Mouse (Mus musculus) forebrain, embryonic 16.5 days (tissue): ENCODE results near the gene Borcs6. TPM values are rescaled to one million over a fixed set of nuclear protein-coding genes. Genes with fewer than 3 reads are reported as not detected.

Experiments
- ATAC-seq: fragments of 200-750 bp; cut with Nextera tagmentation; 2 replicates; pipeline ENCODE4 v1.8.0; 2017; ENCODE audit warnings: mild to moderate bottlenecking, moderate library complexity
- H3K27ac ChIP-seq: fragments of 300-500 bp; sonication (generic); 2 replicates; pipeline ENCODE4 v1.5.1; 2014; ENCODE audit warnings: low read length, control low read depth
- H3K27me3 ChIP-seq: fragments of 300-500 bp; sonication (generic); replicated peaks from 2 replicates; pipeline ENCODE4 v1.6.1; 2014; ENCODE audit warnings: low read length; ENCODE audit not compliant: control insufficient read depth, insufficient read depth
- H3K36me3 ChIP-seq: fragments of 300-500 bp; sonication (generic); 2 replicates; pipeline ENCODE4 v1.6.1; 2014; ENCODE audit not compliant: control insufficient read depth, insufficient read depth
- H3K4me1 ChIP-seq: fragments of 300-500 bp; sonication (generic); replicated peaks from 2 replicates; pipeline ENCODE4 v1.6.1; 2014; ENCODE audit warnings: low read length; ENCODE audit not compliant: control insufficient read depth, insufficient read depth
- H3K4me2 ChIP-seq: fragments of 300-500 bp; sonication (generic); 2 replicates; pipeline ENCODE4 v1.6.1; 2014; ENCODE audit warnings: mild to moderate bottlenecking, low read length, control low read depth
- H3K4me3 ChIP-seq: fragments of 300-500 bp; sonication (generic); replicated peaks from 2 replicates; pipeline ENCODE4 v1.5.1; 2014; ENCODE audit warnings: mild to moderate bottlenecking, low read length, control low read depth
- H3K9ac ChIP-seq: fragments of 300-500 bp; sonication (generic); replicated peaks from 2 replicates; pipeline ENCODE4 v1.6.1; 2014; ENCODE audit warnings: low read depth, low read length, control low read depth
- H3K9me3 ChIP-seq: fragments of 300-500 bp; sonication (generic); 2 replicates; pipeline ENCODE4 v1.6.1; 2016; ENCODE audit warnings: low read length; ENCODE audit not compliant: control insufficient read depth
- WGBS: fragments of 180-500 bp; shearing (Covaris S2); extraction: QIAGEN DNeasy Blood & Tissue Kit; methylation state at CpG from one replicate; pipeline ENCODE4 v1.1.7; 2014; 5-methylcytosine and 5-hydroxymethylcytosine counted together
- polyA plus RNA-seq: library from polyadenylated mRNA; unstranded; fragments of >200 nt; fragmentation: Nextera tagmentation; extraction: Ambion mirVana; gene quantifications from 2 replicates; pipeline ENCODE4 v1.2.1, GENCODE M21; 2015

The Borcs6 gene
- polyA plus RNA-seq, 1 experiment from 2014 or later = 11.4 TPM

DNA sequence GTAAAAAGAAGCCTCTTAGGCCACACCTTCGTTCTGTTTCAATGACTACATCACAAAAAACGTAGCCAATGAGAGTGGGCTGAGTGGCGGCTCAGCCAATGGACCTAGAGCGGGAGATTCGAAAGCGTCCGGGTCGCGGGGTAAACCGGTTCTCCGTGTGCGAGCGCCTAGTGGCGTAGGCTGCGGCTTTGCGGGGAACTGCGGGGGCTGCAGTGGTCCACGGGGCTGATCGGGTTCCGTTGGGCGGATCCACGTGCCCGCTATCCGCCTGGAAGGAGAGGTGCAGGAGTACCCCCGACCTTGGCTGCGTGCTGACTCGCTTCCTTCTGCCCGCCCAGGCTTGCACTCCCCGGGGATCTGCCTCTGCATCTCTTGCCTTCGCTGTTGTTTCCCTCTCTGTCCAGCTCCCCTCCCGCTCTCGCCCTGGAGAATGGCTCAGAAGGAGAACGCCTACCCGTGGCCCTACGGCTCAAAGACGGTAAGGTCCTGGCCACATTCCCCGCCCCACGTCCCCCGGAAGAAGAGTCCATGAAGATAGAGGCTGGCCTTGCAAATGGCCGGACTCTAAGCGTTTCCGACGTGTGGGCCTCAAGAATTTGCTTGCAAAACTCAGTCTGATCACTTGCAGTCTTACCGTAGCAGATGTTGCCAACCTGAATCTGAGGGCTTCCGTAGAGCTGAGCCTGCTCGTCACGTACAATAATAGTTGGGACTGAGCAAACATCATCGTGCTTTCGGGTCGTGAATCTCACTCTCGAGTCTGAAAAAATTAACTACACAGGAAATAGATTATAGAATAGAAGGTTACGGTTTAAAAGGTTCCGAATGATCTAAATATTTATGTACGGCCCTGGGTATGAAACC, 13.8 kb upstream of the Borcs6 start, which contains the start of gene Aurkb:
Gene Aurkb, plus strand, starts transcription at position 117 of the 864 bp plus-strand sequence.
- peak within 1 kb of the TSS; percentile 57 for H3K9ac ChIP-seq
- ATAC-seq = peak; percentile 77
- under 1% methylated on average over 54 of the region's 54 CpGs for WGBS

DNA sequence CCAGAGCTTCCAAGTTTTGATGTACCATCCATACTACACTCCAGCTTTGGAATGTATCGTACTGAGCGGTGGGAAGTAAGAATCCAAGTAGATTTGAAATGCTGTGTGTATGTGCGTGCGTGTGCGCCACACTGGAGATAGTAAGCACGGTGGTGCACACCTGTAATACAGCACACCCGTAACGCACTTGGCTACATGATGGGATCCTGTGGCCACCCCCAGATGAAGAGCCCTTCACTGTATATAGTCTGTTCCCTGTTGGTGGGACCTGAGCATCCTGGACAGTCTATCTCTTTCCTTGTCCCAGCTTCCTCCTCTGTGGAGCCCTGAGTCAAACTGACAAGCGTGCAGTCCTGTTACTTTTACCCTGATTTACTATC, 13.1 kb upstream of the Borcs6 start:
- Histone ChIP-seq H3K4me2 (peak overlapping the region; percentile 96), H3K9me3 (no peaks in the 10 kb centered on the region), H3K27ac (no peak overlapping the region), H3K9ac (peak overlapping the region; percentile 42), H3K27me3 (no peaks in the 10 kb centered on the region), H3K4me3 (peak overlapping the region; percentile 65), H3K36me3 (no peaks in the 10 kb centered on the region), H3K4me1 (peaks cover 15% of the 10 kb centered on the region)
- ATAC-seq = no peak
- WGBS = 15% methylated on average over 9 of the region's 9 CpGs

More for the DNA sequence above, 13.8 kb upstream of the Borcs6 start, which contains the start of gene Aurkb:
- Histone ChIP-seq H3K27me3 (no peaks in the 10 kb centered on the region), H3K4me3 (peak within 1 kb of the TSS; percentile 65), H3K4me1 (peaks cover 15% of the 10 kb centered on the region), H3K4me2 (peak within 1 kb of the TSS; percentile 96), H3K9me3 (no peaks in the 10 kb centered on the region), H3K36me3 (no peaks in the 10 kb centered on the region), H3K27ac (peak within 1 kb of the TSS; percentile 35; the same call in 1 of the 2 replicates)

DNA sequence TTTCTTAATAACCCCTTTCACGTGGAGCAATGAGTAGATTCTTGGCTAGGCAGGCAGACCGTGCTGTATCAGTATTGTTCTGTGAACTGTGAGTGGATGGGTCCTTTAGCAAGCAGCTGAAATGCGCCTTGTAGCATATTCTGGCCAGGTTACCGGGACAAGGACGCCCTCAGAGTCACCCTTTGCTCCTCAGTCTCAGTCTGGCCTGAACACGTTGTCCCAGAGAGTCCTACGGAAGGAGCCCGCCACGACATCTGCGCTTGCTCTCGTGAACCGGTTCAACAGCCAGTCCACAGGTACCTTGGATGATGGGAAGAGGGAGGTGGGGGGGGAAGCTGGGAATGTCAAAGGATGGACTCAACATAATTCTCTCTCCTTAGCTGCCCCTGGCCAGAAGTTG, 11.9 kb upstream of the Borcs6 start:
- H3K9ac ChIP-seq = no peak overlapping the region
- peak overlapping the region; percentile 14; the same call in 1 of the 2 replicates for H3K4me2 ChIP-seq
- WGBS = 87% methylated on average over 12 of the region's 12 CpGs

DNA sequence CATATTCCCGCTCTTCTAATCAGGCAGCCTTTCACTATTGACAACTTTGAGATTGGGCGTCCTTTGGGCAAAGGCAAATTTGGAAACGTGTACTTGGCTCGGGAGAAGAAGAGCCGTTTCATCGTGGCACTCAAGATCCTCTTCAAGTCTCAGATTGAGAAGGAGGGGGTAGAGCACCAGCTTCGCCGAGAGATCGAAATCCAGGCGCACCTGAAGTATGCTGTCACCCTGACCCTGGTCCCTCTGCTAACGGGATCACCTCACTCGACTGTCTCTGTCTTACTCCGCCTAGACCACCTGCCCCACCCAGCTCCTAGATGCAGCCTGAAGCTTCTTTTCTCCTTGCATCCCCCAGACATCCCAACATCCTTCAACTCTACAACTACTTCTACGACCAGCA, 11.4 kb upstream of the Borcs6 start:
- Histone ChIP-seq H3K4me2 (no peak overlapping the region), H3K27me3 (no peaks in the 10 kb centered on the region), H3K36me3 (no peaks in the 10 kb centered on the region), H3K27ac (no peak overlapping the region), H3K9me3 (no peaks in the 10 kb centered on the region), H3K4me1 (peaks cover 15% of the 10 kb centered on the region), H3K4me3 (no peak overlapping the region), H3K9ac (no peak overlapping the region)
- 91% methylated on average over 14 of the region's 14 CpGs for WGBS
- no peak for ATAC-seq

More for the DNA sequence above, 11.9 kb upstream of the Borcs6 start:
- no peak overlapping the region for H3K4me3 ChIP-seq
- H3K4me1 ChIP-seq = peaks cover 15% of the 10 kb centered on the region
- H3K27me3 ChIP-seq = no peaks in the 10 kb centered on the region
- H3K9me3 ChIP-seq = no peaks in the 10 kb centered on the region
- ATAC-seq = no peak
- no peaks in the 10 kb centered on the region for H3K36me3 ChIP-seq
- H3K27ac ChIP-seq = no peak overlapping the region

DNA sequence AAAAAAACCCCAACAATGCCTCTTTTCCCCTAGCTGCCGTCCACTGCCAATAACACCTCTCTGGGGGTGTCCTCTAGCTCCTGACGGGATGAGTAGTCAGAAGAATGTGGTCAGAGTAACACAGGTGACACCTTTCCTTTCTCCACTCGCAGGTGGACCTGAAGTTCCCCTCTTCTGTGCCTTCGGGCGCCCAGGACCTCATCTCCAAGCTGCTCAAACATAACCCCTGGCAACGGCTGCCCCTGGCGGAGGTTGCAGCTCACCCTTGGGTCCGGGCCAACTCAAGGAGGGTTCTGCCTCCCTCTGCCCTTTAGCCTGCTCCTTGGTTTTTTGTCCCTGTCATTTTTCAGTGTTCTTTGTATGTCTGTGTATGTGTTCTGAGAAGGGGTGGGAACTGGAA, 8.8 kb upstream of the Borcs6 start:
- no peak overlapping the region for H3K27ac ChIP-seq
- H3K4me1 ChIP-seq = peaks cover 14% of the 10 kb centered on the region
- 84% methylated on average over 8 of the region's 8 CpGs for WGBS
- H3K4me3 ChIP-seq = no peak overlapping the region
- H3K9ac ChIP-seq = no peak overlapping the region
- no peak for ATAC-seq
- H3K9me3 ChIP-seq = no peaks in the 10 kb centered on the region
- H3K27me3 ChIP-seq = no peaks in the 10 kb centered on the region
- no peaks in the 10 kb centered on the region for H3K36me3 ChIP-seq
- H3K4me2 ChIP-seq = no peak overlapping the region

DNA sequence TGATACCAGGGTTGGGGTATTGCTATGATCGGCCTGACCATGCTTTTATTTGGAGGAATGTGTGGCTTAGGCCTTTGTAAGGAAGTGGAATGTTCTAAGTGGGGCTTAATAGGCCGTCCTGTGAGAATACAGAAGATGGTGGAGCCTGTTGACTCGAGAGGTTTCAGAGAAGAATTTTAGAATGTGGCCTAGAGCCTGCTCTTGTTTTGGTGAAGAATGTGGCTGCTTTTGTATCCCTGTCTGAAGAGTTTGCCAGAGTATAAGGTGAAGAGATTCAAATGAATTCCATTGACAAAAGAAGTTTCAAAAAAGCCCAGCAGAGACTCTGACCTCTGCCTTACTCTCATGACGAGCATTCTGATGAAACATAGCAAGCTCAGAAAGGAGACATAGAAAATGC, 7.7 kb upstream of the Borcs6 start:
- no peak for ATAC-seq
- 56% methylated on average over 4 of the region's 4 CpGs for WGBS

DNA sequence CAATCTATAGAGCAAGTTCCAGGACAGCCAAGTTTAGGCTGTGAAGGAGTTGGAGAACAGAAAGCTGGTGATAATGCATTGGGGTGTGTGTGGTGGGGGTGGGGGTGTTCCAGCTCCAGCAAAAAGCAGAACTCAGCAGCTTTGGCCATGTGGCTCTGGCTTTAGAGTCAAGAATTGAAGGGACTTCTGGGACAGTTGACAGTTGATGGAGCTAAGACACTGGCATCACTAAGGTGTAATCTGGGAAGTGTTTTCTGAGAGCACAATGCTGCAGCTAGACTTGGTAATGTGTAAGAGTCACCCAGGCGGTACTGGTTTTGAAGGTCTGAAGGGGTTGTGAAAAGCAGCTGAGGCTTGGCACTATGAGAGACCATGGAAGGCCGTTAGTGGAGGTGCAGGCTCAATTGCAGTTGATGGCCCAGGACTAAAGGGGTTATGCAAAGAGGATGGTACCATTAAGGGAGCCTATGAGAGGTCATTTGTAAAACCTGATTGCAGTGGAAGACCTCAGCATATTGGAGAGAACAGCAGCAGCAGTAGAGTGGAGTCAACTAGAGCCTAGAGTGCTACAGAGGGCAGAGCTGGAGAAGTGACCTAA, 6.6 kb upstream of the Borcs6 start:
- ATAC-seq = no peak
- Histone ChIP-seq H3K4me3 (no peak overlapping the region), H3K9me3 (no peaks in the 10 kb centered on the region), H3K4me1 (peaks cover 2% of the 10 kb centered on the region; the same call in 1 of the 2 replicates), H3K27me3 (no peaks in the 10 kb centered on the region), H3K27ac (no peak overlapping the region), H3K36me3 (no peaks in the 10 kb centered on the region), H3K9ac (no peak overlapping the region), H3K4me2 (no peak overlapping the region)
- WGBS = 94% methylated on average over 2 of the region's 2 CpGs

More for the DNA sequence above, 7.7 kb upstream of the Borcs6 start:
- Histone ChIP-seq H3K36me3 (no peaks in the 10 kb centered on the region), H3K4me3 (no peak overlapping the region), H3K4me2 (no peak overlapping the region), H3K27me3 (no peaks in the 10 kb centered on the region), H3K9me3 (no peaks in the 10 kb centered on the region), H3K9ac (no peak overlapping the region), H3K4me1 (peaks cover 3% of the 10 kb centered on the region), H3K27ac (no peak overlapping the region)

DNA sequence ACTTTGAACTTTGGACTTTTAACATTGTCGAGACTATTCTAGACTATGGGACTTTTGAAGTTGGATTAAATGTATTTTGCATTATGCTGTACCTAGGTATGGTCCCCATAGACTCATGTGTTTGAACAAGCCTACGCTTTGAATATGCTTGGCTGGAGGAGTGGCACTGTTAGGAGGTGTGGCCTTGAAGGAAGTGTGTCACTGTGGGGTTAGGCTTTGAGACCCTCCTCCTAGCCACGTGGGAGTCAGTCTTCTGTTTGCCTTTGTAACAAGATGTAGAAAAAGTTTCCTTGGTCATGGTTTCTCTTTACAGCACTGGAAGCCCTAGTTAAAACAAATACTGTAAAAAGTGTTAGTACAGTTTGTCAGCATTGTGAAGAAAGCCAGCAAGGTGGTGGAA, 5.7 kb upstream of the Borcs6 start:
- Histone ChIP-seq H3K4me2 (no peak overlapping the region), H3K27me3 (no peaks in the 10 kb centered on the region), H3K4me1 (peaks cover 11% of the 10 kb centered on the region), H3K4me3 (no peak overlapping the region), H3K36me3 (no peaks in the 10 kb centered on the region), H3K9ac (no peak overlapping the region), H3K27ac (no peak overlapping the region), H3K9me3 (no peaks in the 10 kb centered on the region)
- no peak for ATAC-seq
- WGBS = 75% methylated on average over 3 of the region's 3 CpGs

DNA sequence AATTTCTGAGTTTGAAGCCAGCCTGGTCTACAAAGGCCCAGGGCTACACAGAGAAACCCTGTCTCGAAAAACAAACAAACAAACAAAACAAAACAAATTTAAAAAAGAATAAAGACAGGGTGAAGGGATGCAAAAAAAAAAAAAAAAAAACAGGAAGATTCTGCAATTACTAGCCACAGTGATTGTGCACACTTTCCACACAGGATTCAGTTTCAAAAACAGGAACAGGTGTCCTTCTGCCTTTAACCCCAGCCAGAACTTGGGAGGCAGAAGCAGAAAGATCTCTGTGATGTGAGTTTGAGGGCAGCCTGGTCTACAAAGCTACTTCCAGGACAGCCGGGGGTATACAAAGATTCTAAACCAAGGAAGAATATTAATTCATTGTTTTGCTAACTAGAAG, 1.3 kb upstream of the Borcs6 start:
- Histone ChIP-seq H3K4me1 (peaks cover 23% of the 10 kb centered on the region), H3K4me2 (peak overlapping the region; percentile 92), H3K9ac (peak overlapping the region; percentile 78), H3K9me3 (no peaks in the 10 kb centered on the region), H3K27me3 (no peaks in the 10 kb centered on the region), H3K4me3 (peak overlapping the region; percentile 95), H3K27ac (no peak overlapping the region), H3K36me3 (no peaks in the 10 kb centered on the region)
- WGBS = 76% methylated on average over 2 of the region's 2 CpGs
- ATAC-seq = no peak
